Mouse (Mus musculus) retina, postnatal 1 day (tissue): ENCODE data around the gene Sphk2.

ENCODE experiments used
- DNase-seq: peaks from one replicate; pipeline ENCODE4 v3.0.0-alpha.2; 2012

Gene Sphk2

GRCm38 (mm10) chr7:45723301-45723700 lies 5.5 kb upstream of the Sphk2 start:
- no peak for DNase-seq

DNA sequence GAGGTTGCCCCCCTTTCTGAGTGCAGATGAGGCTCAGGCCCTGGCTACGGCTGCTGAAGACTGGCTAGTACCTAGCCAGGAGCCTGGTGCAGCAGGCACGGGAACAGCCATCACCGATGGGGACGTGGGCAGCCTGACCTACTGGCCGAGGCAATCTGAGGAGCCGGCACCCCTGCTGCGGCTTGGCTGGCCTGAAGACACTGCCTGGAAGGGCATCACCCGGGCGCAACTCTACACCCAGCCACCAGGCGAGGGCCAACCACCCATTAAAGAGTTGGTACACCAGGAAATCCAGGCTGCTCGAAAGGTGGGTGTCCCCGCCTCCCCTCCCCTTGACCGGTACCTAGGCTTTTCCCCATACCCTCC lies 4.5 kb upstream of the Sphk2 start:
- DNase-seq, result no peak

DNA sequence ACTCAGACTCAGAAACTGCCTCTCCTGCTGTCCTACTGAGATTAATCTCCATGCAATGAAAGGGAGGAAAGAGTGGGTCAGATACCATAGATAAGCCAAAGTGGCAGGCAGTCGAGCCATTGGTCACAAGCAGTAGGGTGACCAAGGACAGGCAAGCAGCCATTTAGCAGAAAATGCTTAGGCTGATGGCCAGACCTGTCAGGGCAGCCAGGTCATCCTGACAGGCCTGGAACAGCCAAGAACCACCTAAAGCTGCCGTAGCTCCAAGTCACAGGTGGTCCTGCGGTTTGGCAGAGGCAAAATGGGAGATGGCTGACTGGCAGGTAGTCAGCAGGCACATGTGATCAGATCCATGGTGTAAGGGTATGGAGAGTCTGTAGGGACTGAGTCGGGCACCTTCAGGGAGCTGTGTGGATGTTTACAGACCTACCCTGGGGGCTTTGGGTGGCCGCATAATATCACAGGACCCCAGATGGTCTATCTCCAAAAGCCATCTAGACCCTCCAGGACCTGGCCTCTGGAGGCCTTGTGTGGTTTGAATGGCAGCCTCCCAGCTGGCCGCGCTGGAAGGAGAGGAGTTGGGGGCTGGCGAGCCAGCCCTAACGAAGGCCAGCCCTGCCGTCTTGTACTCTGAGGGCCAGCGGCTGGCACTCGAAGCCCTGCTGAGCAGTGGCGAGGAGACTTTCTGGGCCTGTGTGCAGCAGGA lies 4.0 kb upstream of the Sphk2 start:
- no peak for DNase-seq

DNA sequence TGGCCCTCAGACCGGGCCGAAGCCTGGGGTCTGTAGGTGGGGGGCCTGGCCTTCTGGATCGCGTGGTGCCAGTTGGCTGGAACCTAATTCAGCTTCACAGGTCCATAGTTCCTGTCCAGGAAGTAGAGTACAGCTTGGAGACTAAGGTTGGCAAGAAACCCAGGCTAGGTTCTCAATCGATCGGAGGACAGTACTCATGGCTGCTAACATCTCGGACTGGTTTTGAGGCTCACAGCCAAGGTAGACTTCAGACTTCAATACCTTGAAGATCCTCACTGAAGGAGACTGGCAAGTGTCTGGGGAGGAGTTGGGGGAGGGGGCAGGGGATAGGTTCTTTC lies 3.4 kb upstream of the Sphk2 start:
- DNase-seq, result no peak

- no peak for DNase-seq
Measured at GRCm38 (mm10) chr7:45720413-45721233, 2.8 kb upstream of the Sphk2 start, which contains the start of gene Fam83e. TSS of gene Fam83e (plus strand) at chr7:45721212.

GRCm38 (mm10) chr7:45719738-45720412 lies 2.1 kb upstream of the Sphk2 start:
- DNase-seq, result no peak

- DNase-seq, result no peak
Measured at GRCm38 (mm10) chr7:45719180-45719579, 1.4 kb upstream of the Sphk2 start.

- no peak for DNase-seq
Measured at GRCm38 (mm10) chr7:45718331-45718730, 529 bp upstream of the Sphk2 start.

GRCm38 (mm10) chr7:45716952-45717917 lies 567 bp downstream of the Sphk2 start:
- no peak for DNase-seq

DNA sequence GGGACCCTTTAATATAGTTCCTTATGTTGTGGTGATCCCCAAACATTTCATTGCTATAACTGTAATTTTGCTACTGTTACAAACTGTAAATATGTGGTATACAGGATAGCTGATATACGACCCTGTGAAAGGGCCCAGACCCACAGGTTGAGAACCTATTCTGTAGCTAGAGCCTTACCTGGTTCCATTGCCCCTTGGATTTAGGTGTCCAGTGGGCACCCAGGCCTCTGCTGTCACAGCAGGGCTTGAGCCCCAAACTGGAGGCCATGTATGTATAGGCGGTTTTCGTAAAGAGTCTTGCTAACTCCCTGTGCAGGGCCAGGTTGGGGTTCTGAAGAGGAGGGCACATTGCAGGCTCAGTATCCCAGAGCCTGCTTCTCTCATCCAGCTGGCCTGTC lies 1.3 kb downstream of the Sphk2 start:
- DNase-seq, result no peak

DNA sequence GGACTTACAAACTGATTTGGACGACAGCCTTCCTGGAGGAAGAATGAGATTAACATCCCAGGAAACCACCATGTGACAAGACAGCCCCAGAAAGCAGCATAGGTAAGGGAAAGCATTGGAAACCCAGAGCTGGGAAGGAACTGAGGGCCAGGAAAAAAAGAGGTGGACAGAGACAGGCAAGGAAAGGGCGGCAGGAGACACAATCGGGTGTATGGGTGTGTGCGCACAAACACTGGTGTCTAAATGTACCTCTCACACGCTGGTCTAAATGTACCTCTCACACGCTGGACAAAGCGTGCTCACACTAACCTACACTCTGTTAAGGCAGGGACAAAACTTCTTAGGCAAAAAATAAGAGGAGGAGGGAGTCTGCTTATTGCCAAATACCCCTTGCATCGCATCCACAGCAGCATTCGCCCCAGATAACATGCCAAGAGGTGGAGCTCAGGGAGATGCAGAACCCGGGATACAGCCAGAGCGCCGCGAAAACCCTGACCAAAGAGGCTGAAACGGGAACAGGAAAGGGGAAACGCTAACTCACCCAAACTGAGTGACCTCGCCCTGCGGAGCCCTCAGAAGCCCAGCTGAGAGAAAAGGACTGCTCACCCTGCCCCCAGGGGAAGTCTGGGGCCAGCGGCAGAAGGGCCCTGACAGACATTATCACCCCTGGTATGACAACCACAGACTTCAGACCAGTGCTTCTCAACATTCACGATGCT lies 1.9 kb downstream of the Sphk2 start:
- no peak for DNase-seq

DNA sequence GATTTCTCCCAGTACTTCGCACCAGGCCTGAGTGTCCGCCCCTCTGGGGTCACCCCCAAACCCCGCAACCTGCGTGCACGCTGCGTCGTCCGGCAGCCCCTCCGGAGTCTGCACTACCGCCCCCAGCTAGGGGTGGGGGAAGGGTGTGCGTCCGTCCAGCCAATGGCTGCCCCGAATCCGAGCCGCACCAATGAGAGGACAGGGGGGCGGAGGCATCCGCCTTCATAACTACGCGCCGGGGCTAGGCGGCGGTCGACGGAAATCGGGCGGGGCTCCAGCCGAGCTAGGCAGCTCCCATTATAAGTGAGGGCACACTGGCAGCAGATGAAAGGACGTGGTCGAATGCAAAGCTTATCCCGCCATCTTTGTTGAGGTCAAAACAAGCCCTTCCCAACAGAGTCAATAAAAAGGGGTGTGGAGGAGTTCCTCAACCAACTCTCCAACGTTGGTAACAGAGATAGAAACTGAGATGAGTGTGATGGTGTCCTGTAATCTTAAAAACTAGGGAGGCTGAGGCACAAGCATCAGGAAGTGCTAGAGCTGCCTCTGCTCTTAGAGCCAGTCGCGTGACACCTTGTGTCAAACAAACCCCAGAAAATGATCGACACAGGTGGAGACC lies 2.6 kb downstream of the Sphk2 start, which contains the start of gene Rpl18:
Gene Rpl18, plus strand, starts transcription at position 368 of the 619 bp plus-strand sequence.
- peak; percentile 98 for DNase-seq

GRCm38 (mm10) chr7:45714630-45715089 lies 3.1 kb downstream of the Sphk2 start:
- DNase-seq, result no peak

DNA sequence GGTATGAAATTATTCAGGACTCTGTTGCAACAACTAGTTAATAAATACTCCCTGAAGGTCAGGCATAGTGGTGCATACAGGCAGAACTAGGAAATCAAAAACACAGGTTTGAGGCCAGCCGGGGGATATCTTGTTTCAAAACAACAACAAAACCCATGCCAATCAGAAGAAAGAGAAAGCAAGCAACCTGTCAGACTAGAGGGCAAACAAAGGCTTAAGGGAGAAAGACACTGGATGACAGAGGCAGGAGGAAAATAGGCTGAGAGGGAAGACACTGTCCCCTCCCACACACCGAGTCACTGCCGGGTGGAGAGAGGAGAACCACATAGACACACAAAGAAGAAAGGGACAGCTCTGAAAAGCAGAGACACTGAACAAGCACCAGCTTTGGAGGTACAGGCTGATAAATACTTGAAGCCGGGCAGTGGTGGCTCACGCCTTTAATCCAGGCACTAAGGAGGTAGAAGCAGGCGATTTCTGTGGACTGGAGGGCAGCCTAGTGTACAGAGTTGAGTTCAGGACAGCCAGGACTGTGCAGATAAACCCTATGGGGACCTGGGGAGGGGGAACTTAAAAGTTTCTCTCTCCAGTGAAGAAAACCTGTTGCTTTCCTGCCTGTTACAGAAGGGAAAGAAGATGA lies 3.8 kb downstream of the Sphk2 start:
- DNase-seq, result no peak

DNA sequence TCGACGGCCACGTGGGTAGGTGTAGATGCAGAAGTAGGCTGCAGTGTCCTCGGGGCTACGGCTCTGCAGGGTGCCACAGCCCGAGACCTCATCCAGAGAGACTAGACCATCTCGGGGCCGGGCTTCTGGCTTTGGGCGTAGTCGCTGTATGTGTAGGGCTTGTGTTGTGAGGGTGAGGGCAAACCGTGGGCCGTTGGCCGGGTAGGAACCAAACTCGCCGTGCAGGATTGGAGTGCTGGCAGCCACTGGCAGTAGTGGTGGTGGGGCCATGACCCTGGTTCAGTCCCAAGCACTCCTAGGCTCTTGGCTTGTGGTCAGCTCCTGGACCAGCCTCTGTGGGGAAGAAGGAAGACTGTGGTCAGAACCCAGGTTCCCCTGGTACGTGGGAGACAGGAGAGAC lies 4.4 kb downstream of the Sphk2 start:
- DNase-seq, result no peak

DNA sequence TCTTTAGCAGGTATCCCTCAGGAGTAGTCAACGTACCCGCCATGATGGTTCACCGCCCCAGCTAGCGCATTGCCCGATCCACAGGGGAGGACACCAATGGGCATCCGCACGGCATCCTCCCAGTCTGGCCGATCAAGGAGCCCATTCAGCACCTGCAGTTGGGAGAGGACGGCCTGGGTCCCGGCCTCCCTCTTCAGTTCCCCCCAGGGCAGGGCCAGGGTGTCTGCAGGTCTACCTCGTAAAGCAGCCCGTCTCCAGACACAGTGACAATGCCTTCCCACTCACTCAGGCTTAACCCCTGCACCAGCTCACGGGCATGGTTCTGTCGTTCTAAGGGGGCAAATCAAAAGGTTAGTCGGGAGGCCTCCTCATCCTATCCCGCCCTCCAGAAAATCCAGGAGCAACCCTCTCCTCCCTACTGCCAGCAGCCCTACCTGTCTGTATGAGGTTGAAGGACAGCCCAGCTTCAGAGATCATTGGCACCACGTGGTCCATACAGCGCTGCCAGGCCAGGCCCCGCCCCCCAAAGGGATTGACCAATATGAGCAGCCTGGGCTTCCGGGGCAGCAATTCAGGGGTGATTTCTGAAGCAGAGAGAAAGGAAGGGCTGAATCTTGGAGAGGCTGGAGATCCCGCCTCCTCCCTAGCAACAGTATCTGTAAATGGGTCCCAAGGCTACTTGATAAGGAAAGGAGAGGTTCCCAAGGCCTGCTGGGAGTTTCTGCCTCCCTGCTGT lies 5.6 kb downstream of the Sphk2 start:
- no peak for DNase-seq

DNA sequence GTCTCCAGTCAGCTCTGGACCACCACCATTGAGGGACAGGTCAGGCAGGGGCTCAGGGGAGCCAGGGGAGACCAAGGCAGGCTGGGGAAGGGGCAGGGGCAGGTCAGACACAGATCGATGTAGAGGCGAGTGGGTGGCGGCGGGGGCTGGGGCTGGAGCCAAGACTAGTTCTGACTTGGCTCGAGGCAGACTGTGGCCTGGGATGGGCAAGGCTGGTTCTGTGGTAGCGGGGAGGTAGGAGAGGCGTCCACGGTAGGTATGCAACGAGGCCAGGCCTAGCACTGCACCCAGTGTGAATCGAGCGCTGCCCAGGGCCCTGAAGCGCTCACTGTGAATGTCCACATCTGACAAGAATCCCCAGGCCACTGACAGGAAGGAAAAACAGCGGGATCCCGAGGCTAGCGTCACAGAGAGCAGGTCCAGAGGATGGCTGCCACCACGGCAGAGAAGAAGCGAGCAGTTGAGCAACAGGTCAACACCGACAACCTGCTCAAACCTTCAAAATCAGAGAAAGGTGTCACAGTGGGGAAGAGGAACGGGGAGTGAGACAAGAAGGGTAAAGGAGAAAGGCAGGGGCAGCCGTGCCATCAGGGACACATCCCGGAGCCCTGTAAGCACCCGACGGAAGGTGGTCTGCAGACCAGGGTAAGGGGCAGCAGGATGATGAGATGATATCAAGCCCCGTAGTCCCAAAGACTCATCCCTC lies 6.3 kb downstream of the Sphk2 start:
- DNase-seq, result no peak

GRCm38 (mm10) chr7:45710477-45711191 lies 7.2 kb downstream of the Sphk2 start:
- no peak for DNase-seq
